Mouse (Mus musculus) lung, embryonic 16.5 days (tissue): ENCODE data around the gene Unc93a2. TPM values are rescaled to one million over a fixed set of nuclear protein-coding genes. Genes with fewer than 3 reads are reported as not detected.
A peak's percentile ranks its signal among the peaks of the same experiment; 100 is the strongest.
"Not testable (repeated sequence)": the region's sequence is repeated elsewhere in the genome, so short reads cannot be mapped to it uniquely, and the experiment has no call there.

Experiments used
- ATAC-seq: fragments of 200-750 bp; cut with Nextera tagmentation; 2 replicates; pipeline ENCODE4 v1.8.0; 2017; ENCODE audit warnings: low read depth, mild to moderate bottlenecking, moderate library complexity
- H3K27ac ChIP-seq: fragments of 300-500 bp; sonication (generic); 2 replicates; pipeline ENCODE4 v1.5.1; 2014; ENCODE audit warnings: mild to moderate bottlenecking, control low read depth, low read length
- H3K27me3 ChIP-seq: fragments of 300-500 bp; sonication (generic); 2 replicates; pipeline ENCODE4 v1.6.1; 2014; ENCODE audit warnings: low read depth, low read length, mixed read lengths; ENCODE audit not compliant: control insufficient read depth, insufficient read depth
- H3K36me3 ChIP-seq: fragments of 300-500 bp; sonication (generic); 2 replicates; pipeline ENCODE4 v1.6.1; 2014; ENCODE audit warnings: low read length; ENCODE audit not compliant: control insufficient read depth, insufficient read depth
- H3K4me1 ChIP-seq: fragments of 300-500 bp; sonication (generic); replicated peaks from 2 replicates; pipeline ENCODE4 v1.6.1; 2014; ENCODE audit warnings: low read length, mixed read lengths; ENCODE audit not compliant: control insufficient read depth, insufficient read depth
- H3K4me2 ChIP-seq: fragments of 300-500 bp; sonication (generic); 2 replicates; pipeline ENCODE4 v1.6.1; 2014; ENCODE audit warnings: low read depth, low read length, control low read depth
- H3K4me3 ChIP-seq: fragments of 300-500 bp; sonication (generic); 2 replicates; pipeline ENCODE4 v1.5.1; 2014; ENCODE audit warnings: mild to moderate bottlenecking, low read length, control low read depth
- H3K9ac ChIP-seq: fragments of 300-500 bp; sonication (generic); 2 replicates; pipeline ENCODE4 v1.6.1; 2014; ENCODE audit warnings: low read length, control low read depth
- H3K9me3 ChIP-seq: fragments of 300-500 bp; sonication (generic); 2 replicates; pipeline ENCODE4 v1.6.1; 2016; ENCODE audit warnings: low read length; ENCODE audit not compliant: control insufficient read depth
- WGBS: fragments of 180-500 bp; shearing (Covaris S2); extraction: QIAGEN DNeasy Blood & Tissue Kit; methylation state at CpG from one replicate; pipeline ENCODE4 v1.1.7; 2014; 5-methylcytosine and 5-hydroxymethylcytosine counted together
- polyA plus RNA-seq: library from polyadenylated mRNA; unstranded; fragments of >200 nt; fragmentation: Nextera tagmentation; extraction: Ambion mirVana; gene quantifications from 2 replicates; pipeline ENCODE4 v1.2.1, GENCODE M21; 2015

Gene Unc93a2
- polyA plus RNA-seq, 1 experiment from 2014 or later = not detected

DNA sequence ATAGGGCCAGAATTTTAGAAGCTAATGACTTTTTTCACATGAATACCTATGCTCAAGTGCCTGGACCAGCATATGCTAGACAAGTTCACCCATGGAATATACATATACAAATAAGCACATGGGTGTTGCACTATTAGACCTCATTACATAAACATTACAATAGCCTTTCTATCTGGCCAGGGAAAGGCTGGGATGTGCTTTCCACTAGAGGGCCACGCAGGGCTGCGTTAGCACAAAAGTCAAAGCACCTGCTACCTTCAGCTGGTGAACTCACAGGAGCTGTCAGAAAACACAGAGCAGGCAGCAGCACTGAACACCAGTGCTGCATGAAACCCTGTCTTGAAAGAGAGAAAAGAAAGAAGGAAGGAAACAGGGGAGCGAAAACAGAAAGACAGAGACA is 7.4 kb downstream of the Unc93a2 start:
- not testable (repeated sequence) for H3K9me3 ChIP-seq, ATAC-seq, H3K27me3 ChIP-seq, H3K4me3 ChIP-seq, H3K36me3 ChIP-seq, H3K4me2 ChIP-seq, H3K4me1 ChIP-seq, H3K27ac ChIP-seq, H3K9ac ChIP-seq
- 13% methylated on average over 2 of the region's 3 CpGs for WGBS

DNA sequence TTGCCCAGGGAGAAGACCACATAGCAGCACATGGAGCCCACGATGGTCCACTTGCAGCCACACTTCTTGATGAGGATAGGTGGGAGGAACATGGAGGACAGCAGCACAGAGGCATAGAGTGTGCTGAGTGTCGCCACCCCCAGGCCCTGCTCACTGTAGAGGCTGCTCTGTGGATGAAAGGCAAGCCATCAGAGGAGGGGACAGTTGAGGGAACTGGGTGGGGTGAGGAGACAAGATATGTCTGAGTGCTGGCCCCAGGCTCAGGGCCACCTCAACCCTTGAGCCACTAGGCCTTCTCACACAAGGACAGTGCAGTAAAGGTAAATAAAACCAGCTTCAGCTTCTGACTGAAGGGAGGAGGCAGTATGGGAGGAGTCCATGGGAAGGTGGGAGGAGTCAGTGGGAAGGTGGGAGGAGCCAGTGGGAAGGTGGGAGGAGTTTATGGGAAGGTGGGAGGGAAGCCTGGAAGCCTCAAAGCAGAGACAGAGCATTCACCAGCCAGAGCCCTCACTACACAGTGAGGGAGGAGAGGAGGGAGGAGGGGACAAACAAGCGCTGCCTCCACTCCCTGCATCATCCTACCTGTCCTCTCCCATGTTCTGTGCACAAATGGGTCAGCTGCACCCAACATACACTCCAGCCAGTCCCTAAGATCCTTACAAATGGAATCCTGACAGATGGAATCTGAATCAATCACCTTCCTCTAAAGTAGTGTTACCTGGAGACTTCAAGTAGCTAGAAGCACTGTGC is 8.1 kb downstream of the Unc93a2 start:
- H3K4me2 ChIP-seq, H3K9me3 ChIP-seq, H3K27ac ChIP-seq, H3K4me1 ChIP-seq, H3K4me3 ChIP-seq, H3K27me3 ChIP-seq, H3K36me3 ChIP-seq, H3K9ac ChIP-seq: not testable (repeated sequence)
- peak; percentile 23; the same call in 1 of the 2 replicates for ATAC-seq
- WGBS = 93% methylated on average over 1 of the region's 3 CpGs

DNA sequence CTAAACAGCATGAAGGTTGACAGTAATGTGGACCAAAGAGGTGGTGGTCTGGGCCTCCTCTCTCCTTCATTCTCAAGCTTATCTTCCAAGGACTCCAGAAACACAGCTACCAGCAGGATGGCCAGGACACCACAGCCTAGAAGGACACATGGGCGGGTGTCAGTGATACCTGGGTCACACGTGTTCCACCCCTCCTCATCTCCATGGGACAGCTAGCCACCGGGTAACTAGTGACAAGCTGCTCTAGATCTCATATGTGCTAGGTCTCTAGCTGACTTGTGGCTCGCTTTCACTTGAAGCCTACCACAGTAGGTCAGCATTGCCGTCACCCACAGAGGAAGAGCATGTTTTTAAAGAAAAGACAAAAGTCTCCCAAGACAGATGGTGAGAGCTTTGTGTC is 13.4 kb downstream of the Unc93a2 start, which contains the start of gene Gm49630:
Gm49630 (minus strand) TSS at position 101 of the 400 bp plus-strand sequence.
- H3K9ac ChIP-seq, H3K4me1 ChIP-seq, H3K4me3 ChIP-seq, H3K4me2 ChIP-seq, H3K36me3 ChIP-seq, H3K9me3 ChIP-seq, H3K27ac ChIP-seq, H3K27me3 ChIP-seq, ATAC-seq: not testable (repeated sequence)
- WGBS = 89% methylated on average over 3 of the region's 5 CpGs

DNA sequence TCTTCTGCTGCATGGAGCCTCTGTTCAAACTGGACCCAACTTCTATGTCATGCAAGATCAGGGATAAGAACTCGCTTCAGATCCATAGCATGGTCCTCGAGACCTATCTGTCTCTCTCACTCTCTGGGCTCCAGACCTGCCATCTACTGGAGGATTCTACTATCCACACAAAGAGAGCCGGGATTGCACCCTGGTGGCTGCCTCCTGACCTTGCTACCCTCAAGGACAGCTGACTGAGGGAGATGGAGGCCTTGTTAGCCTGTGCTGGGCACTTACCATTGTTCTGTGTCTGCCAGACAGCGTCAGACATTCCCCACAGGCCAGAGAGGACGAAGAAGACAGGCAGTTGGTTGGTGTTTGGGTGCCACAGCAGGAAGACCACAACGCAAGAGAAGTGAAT is 15.9 kb downstream of the Unc93a2 start:
- not testable (repeated sequence) for H3K27me3 ChIP-seq, H3K9ac ChIP-seq, H3K36me3 ChIP-seq, H3K9me3 ChIP-seq, H3K4me2 ChIP-seq, H3K27ac ChIP-seq, H3K4me1 ChIP-seq, ATAC-seq, H3K4me3 ChIP-seq
- 56% methylated on average over 6 of the region's 6 CpGs for WGBS

DNA sequence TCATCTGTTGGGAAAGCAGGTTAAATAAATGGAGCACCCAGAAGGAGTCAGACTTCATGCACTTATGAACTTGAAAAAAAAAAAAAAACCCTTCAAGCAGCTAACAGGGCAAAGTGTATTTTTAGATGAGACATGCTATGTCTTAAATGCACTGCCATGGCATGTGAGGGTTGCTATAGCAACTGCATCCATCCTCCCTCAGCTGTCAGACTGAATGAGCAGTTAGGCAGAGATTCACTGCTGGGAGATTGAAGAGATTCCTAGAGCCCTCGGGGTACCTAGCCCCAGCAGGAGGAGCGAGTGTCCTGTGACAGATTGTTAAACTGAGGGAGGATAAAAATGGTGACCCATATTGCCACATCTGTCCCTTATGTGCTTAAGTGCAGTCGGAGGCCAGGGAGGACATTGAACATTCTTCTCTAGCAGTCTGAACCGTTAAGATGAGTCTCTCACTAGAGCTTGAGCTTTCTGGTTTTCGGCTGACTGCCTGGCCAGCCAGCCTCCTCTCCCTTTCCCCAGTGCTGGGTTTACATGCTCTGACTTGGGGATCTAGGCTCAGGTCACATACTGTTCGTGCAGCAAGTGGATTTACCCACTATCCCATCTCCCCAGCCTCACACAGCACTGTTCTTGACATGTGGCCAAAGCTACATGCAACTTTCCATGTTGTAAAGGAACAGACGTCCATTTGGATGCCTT is 18.4 kb downstream of the Unc93a2 start:
- H3K4me2 ChIP-seq, H3K4me3 ChIP-seq, H3K27ac ChIP-seq, H3K27me3 ChIP-seq, ATAC-seq, H3K9me3 ChIP-seq, H3K36me3 ChIP-seq, H3K4me1 ChIP-seq, H3K9ac ChIP-seq: not testable (repeated sequence)
- 41% methylated on average over 5 of the region's 7 CpGs for WGBS

DNA sequence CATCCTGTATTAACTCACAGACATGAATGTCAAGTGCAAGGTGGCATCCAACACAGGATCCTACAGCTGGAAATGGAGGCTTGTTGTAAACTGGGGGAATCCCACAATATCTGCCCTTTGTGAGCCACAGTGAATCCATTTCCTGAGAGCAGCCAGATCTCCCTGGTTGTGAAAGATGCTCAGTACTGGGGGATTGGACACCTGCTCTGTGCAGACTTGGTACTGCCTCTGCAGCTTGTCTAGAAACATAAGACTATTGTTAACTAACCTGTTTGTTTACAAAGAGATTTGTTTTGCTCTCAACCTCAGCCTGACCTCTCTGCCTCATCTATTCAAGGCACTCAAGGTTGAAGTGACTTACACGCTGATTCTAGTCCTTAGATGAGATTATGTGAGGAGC is 19.0 kb downstream of the Unc93a2 start:
- H3K27ac ChIP-seq, H3K9ac ChIP-seq, H3K4me2 ChIP-seq, H3K9me3 ChIP-seq, H3K4me1 ChIP-seq, ATAC-seq, H3K27me3 ChIP-seq, H3K36me3 ChIP-seq, H3K4me3 ChIP-seq: not testable (repeated sequence)
- WGBS = no CpG with 5 or more reads among the region's 1 CpGs

DNA sequence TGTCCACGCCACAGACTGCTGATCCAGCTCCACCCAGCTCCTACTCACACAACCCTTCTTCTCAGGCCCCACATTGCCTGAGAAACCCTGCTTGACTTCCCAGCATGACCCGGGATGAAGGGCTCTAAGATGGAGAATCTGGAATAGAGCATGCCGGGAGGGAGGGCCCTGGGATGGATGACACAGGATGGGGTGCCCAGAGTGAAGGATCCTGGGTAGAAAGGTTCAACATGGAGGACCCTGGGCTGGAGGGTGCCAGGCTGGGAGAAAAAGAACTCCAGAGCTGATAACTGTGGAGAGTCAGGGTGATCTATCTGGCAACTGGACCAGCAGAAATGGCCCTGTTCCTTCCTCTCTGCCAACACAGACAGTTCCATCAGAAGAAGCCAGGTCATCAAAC is 19.6 kb downstream of the Unc93a2 start:
- no CpG with 5 or more reads among the region's 3 CpGs for WGBS
- not testable (repeated sequence) for H3K4me2 ChIP-seq, H3K27ac ChIP-seq, ATAC-seq, H3K36me3 ChIP-seq, H3K27me3 ChIP-seq, H3K4me1 ChIP-seq, H3K9ac ChIP-seq, H3K9me3 ChIP-seq, H3K4me3 ChIP-seq

GRCm38 (mm10) chr17:7360749-7361465 is 24.4 kb downstream of the Unc93a2 start:
- H3K9ac ChIP-seq, H3K4me3 ChIP-seq, H3K9me3 ChIP-seq, H3K4me2 ChIP-seq, H3K4me1 ChIP-seq, H3K36me3 ChIP-seq, H3K27ac ChIP-seq, ATAC-seq, H3K27me3 ChIP-seq: not testable (repeated sequence)
- WGBS = 74% methylated on average over 9 of the region's 9 CpGs

GRCm38 (mm10) chr17:7359806-7360205 is 25.5 kb downstream of the Unc93a2 start:
- not testable (repeated sequence) for H3K4me2 ChIP-seq, H3K36me3 ChIP-seq, H3K4me3 ChIP-seq, H3K4me1 ChIP-seq, H3K27ac ChIP-seq, H3K27me3 ChIP-seq, H3K9ac ChIP-seq, ATAC-seq, H3K9me3 ChIP-seq
- 81% methylated on average over 4 of the region's 4 CpGs for WGBS
